Mouse (Mus musculus) kidney, embryonic 16.5 days (tissue): ENCODE results near the gene Thrb. TPM values are rescaled to one million over a fixed set of nuclear protein-coding genes. Genes with fewer than 3 reads are reported as not detected.

Source experiments
- ATAC-seq: fragments of 200-750 bp; cut with Nextera tagmentation; 2 replicates; pipeline ENCODE4 v1.8.0; 2017; ENCODE audit warnings: moderate TSS enrichment; ENCODE audit not compliant: low FRiP score, low TSS enrichment
- H3K27ac ChIP-seq: fragments of 300-500 bp; sonication (generic); 2 replicates; pipeline ENCODE4 v1.5.1; 2014; ENCODE audit warnings: low read length
- H3K27me3 ChIP-seq: fragments of 300-500 bp; sonication (generic); 2 replicates; pipeline ENCODE4 v1.6.1; 2014; ENCODE audit warnings: low read length, control low read depth, mixed read lengths; ENCODE audit not compliant: insufficient read depth
- H3K36me3 ChIP-seq: fragments of 300-500 bp; sonication (generic); 2 replicates; pipeline ENCODE4 v1.6.1; 2014; ENCODE audit warnings: low read length, control low read depth, mixed read lengths; ENCODE audit not compliant: insufficient read depth
- H3K4me1 ChIP-seq: fragments of 300-500 bp; sonication (generic); 2 replicates; pipeline ENCODE4 v1.6.1; 2014; ENCODE audit warnings: low read length, control low read depth, mixed read lengths; ENCODE audit not compliant: insufficient read depth
- H3K4me2 ChIP-seq: fragments of 300-500 bp; sonication (generic); replicated peaks from 2 replicates; pipeline ENCODE4 v1.6.1; 2014; ENCODE audit warnings: low read depth, low read length
- H3K4me3 ChIP-seq: fragments of 300-500 bp; sonication (generic); 2 replicates; pipeline ENCODE4 v1.5.1; 2014; ENCODE audit warnings: mild to moderate bottlenecking, low read length
- H3K9ac ChIP-seq: fragments of 300-500 bp; sonication (generic); replicated peaks from 2 replicates; pipeline ENCODE4 v1.6.1; 2014; ENCODE audit warnings: low read length
- H3K9me3 ChIP-seq: fragments of 300-500 bp; sonication (generic); 2 replicates; pipeline ENCODE4 v1.6.1; 2016; ENCODE audit warnings: low read length, control low read depth
- WGBS: fragments of 180-500 bp; shearing (Covaris S2); extraction: QIAGEN DNeasy Blood & Tissue Kit; methylation state at CpG from one replicate; pipeline ENCODE4 v1.1.7; 2014; 5-methylcytosine and 5-hydroxymethylcytosine counted together
- polyA plus RNA-seq: library from polyadenylated mRNA; unstranded; fragments of >200 nt; fragmentation: Nextera tagmentation; extraction: Ambion mirVana; gene quantifications from 2 replicates; pipeline ENCODE4 v1.2.1, GENCODE M21; 2015

The Thrb gene
- polyA plus RNA-seq, 1 experiment from 2014 or later, result 2.1 TPM

GRCm38 (mm10) chr14:17846700-17847099, 186.6 kb downstream of the Thrb start:
- Histone ChIP-seq H3K4me2 (no peak overlapping the region), H3K4me3 (no peak overlapping the region), H3K27ac (no peak overlapping the region), H3K9ac (no peak overlapping the region), H3K27me3 (no peaks in the 10 kb centered on the region), H3K4me1 (peaks cover 10% of the 10 kb centered on the region), H3K36me3 (no peaks in the 10 kb centered on the region), H3K9me3 (no peaks in the 10 kb centered on the region)
- no peak for ATAC-seq
- 77% methylated on average over 2 of the region's 2 CpGs for WGBS

GRCm38 (mm10) chr14:17847211-17847610, 187.2 kb downstream of the Thrb start:
- Histone ChIP-seq H3K9me3 (no peaks in the 10 kb centered on the region), H3K27ac (no peak overlapping the region), H3K4me2 (no peak overlapping the region), H3K9ac (no peak overlapping the region), H3K4me1 (peaks cover 10% of the 10 kb centered on the region), H3K36me3 (no peaks in the 10 kb centered on the region), H3K27me3 (no peaks in the 10 kb centered on the region), H3K4me3 (no peak overlapping the region)
- 28% methylated on average over 8 of the region's 8 CpGs for WGBS
- ATAC-seq, result peak; percentile 85

- no peak overlapping the region for H3K9ac ChIP-seq
- no peaks in the 10 kb centered on the region for H3K9me3 ChIP-seq
- H3K36me3 ChIP-seq, result no peaks in the 10 kb centered on the region
- no peak overlapping the region for H3K27ac ChIP-seq
- 22% methylated on average over 4 of the region's 4 CpGs for WGBS
- peak; percentile 83 for ATAC-seq
- H3K4me1 ChIP-seq, result peaks cover 10% of the 10 kb centered on the region
- H3K4me2 ChIP-seq, result no peak overlapping the region
- H3K4me3 ChIP-seq, result no peak overlapping the region
- H3K27me3 ChIP-seq, result no peaks in the 10 kb centered on the region
Observed at GRCm38 (mm10) chr14:17850355-17850754, 190.3 kb downstream of the Thrb start.

DNA sequence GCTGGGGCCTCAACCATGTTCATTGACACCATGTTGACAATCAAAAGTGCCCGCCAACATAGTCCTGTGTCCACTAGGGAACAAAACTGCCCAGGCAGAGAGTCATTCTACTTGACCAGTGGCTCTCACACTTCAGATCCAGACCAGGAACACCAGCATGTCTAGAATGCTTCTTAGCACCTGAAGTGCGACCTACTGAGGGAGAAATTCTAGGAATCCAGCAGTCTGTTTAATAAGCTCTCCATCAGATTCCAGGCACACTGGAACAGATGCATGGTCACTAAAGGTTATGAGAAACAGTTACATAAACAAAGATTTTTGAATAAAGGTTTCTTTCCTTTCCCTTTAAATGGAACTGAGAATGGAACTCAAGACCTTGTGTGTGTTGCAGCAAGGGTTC, 192.2 kb downstream of the Thrb start:
- WGBS, result 82% methylated on average over 2 of the region's 2 CpGs
- Histone ChIP-seq H3K4me1 (peaks cover 10% of the 10 kb centered on the region), H3K27me3 (no peaks in the 10 kb centered on the region), H3K9me3 (no peaks in the 10 kb centered on the region), H3K4me3 (no peak overlapping the region), H3K9ac (no peak overlapping the region), H3K27ac (no peak overlapping the region), H3K4me2 (no peak overlapping the region), H3K36me3 (no peaks in the 10 kb centered on the region)
- ATAC-seq, result no peak

DNA sequence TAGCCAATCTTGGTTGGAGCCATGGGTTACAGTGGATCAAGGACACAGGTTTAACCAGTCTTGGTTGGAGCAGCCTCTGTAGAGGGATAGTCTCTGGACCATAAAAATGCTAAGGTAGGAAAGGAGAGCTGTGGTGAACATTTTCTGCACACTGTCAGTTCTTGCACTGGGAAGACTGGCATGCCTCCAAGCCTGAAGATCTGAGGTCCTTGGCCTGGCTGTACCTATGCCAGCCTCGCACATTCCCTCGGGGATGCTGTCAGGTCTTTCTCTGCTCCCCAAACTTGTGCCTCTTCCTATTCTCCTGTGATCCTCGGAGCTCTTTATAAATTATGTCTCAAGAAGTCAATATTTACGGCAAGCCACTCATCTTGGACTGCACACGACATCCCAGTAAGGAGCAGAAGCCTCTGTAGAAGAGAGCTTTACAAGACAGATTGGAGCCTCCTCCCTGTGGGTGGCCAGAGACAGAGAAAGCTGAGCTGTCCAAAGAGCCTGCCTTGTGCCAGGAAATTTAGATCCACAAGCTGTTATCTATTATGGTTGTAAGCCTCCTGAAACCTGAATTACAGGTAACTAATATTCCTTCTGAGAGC, 199.8 kb downstream of the Thrb start:
- no peak overlapping the region for H3K9ac ChIP-seq
- H3K4me1 ChIP-seq, result no peaks in the 10 kb centered on the region
- H3K27ac ChIP-seq, result no peak overlapping the region
- ATAC-seq, result no peak
- no peaks in the 10 kb centered on the region for H3K27me3 ChIP-seq
- H3K4me3 ChIP-seq, result no peak overlapping the region
- no peak overlapping the region for H3K4me2 ChIP-seq
- no peaks in the 10 kb centered on the region for H3K36me3 ChIP-seq
- no peaks in the 10 kb centered on the region for H3K9me3 ChIP-seq
- 63% methylated on average over 5 of the region's 5 CpGs for WGBS

GRCm38 (mm10) chr14:17862651-17863050, 202.6 kb downstream of the Thrb start:
- 84% methylated on average over 3 of the region's 3 CpGs for WGBS
- no peaks in the 10 kb centered on the region for H3K9me3 ChIP-seq
- no peak for ATAC-seq
- H3K4me3 ChIP-seq, result no peak overlapping the region
- H3K27me3 ChIP-seq, result no peaks in the 10 kb centered on the region
- H3K4me2 ChIP-seq, result no peak overlapping the region
- H3K9ac ChIP-seq, result no peak overlapping the region
- H3K27ac ChIP-seq, result no peak overlapping the region
- H3K4me1 ChIP-seq, result no peaks in the 10 kb centered on the region
- H3K36me3 ChIP-seq, result no peaks in the 10 kb centered on the region

- no peak overlapping the region for H3K9ac ChIP-seq
- no peak overlapping the region for H3K4me3 ChIP-seq
- no peaks in the 10 kb centered on the region for H3K27me3 ChIP-seq
- no peaks in the 10 kb centered on the region for H3K36me3 ChIP-seq
- H3K9me3 ChIP-seq, result no peaks in the 10 kb centered on the region
- no peaks in the 10 kb centered on the region for H3K4me1 ChIP-seq
- 72% methylated on average over 6 of the region's 6 CpGs for WGBS
- H3K4me2 ChIP-seq, result no peak overlapping the region
- no peak overlapping the region for H3K27ac ChIP-seq
- ATAC-seq, result no peak
Observed at GRCm38 (mm10) chr14:17863701-17864320, 203.8 kb downstream of the Thrb start.

- Histone ChIP-seq H3K9ac (no peak overlapping the region), H3K4me1 (no peaks in the 10 kb centered on the region), H3K4me3 (no peak overlapping the region), H3K9me3 (no peaks in the 10 kb centered on the region), H3K4me2 (no peak overlapping the region), H3K36me3 (no peaks in the 10 kb centered on the region), H3K27ac (no peak overlapping the region), H3K27me3 (no peaks in the 10 kb centered on the region)
- 64% methylated on average over 6 of the region's 6 CpGs for WGBS
- ATAC-seq, result no peak
Observed at GRCm38 (mm10) chr14:17868326-17868725, 208.3 kb downstream of the Thrb start.

GRCm38 (mm10) chr14:17875946-17876345, 215.9 kb downstream of the Thrb start:
- Histone ChIP-seq H3K4me1 (no peaks in the 10 kb centered on the region), H3K4me2 (no peak overlapping the region), H3K9ac (no peak overlapping the region), H3K4me3 (no peak overlapping the region), H3K36me3 (no peaks in the 10 kb centered on the region), H3K9me3 (no peaks in the 10 kb centered on the region), H3K27ac (no peak overlapping the region), H3K27me3 (no peaks in the 10 kb centered on the region)
- 40% methylated on average over 2 of the region's 2 CpGs for WGBS
- ATAC-seq, result no peak

- no peak for ATAC-seq
- Histone ChIP-seq H3K27ac (no peak overlapping the region), H3K9me3 (no peaks in the 10 kb centered on the region), H3K27me3 (no peaks in the 10 kb centered on the region), H3K4me3 (no peak overlapping the region), H3K4me2 (no peak overlapping the region), H3K36me3 (no peaks in the 10 kb centered on the region), H3K9ac (no peak overlapping the region), H3K4me1 (no peaks in the 10 kb centered on the region)
- 89% methylated on average over 5 of the region's 5 CpGs for WGBS
Observed at GRCm38 (mm10) chr14:17879446-17879845, 219.4 kb downstream of the Thrb start.
